Comparison of ENCODE assay signal across 12 mouse cellular contexts in genomic region chr5:132029638-132030037, GRCm38 (mm10).
DNase-seq lines count a peak whose midpoint lies in the region; ATAC-seq and TF ChIP-seq lines count a peak whose summit lies in the region.
"Had no signal": no experiment of that assay in that cellular context is flagged by ENCODE, and none has a peak within 500 bp of the region (broad histone marks: within the 10 kb centered on the region; RNA-seq: fewer than 3 reads in every experiment).

No protein-coding gene starts in this region.

- TF ChIP-seq CTCF in lung, embryonic 14.5 days (IDR thresholded peaks at IDR 0.05; ENCODE audit: low read depth) = no peak
- TF ChIP-seq CTCF in forebrain, postnatal 0 days (IDR thresholded peaks at IDR 0.05; ENCODE audit: low read depth) = no peak

- ATAC-seq in lung, embryonic 14.5 days (ENCODE audit: insufficient read depth) = no peak
- ATAC-seq in forebrain, postnatal 0 days = peak; percentile 62
- ATAC-seq: lung, postnatal 0 days had no signal

- no peaks in the 10 kb centered on the region for H3K36me3 ChIP-seq in lung, embryonic 14.5 days (ENCODE audit: insufficient read depth)
- no peaks in the 10 kb centered on the region for H3K36me3 ChIP-seq in forebrain, postnatal 0 days (ENCODE audit: insufficient read depth)
- H3K36me3 ChIP-seq: neural tube, embryonic 13.5 days had no signal

- DNase-seq in lung, embryonic 14.5 days = peak; percentile 10
- DNase-seq in lung, postnatal 10 days = no peak
- peak; percentile 90 for DNase-seq in forebrain, postnatal 0 days
- peak; percentile 85 to 87 for DNase-seq in layer of hippocampus, postnatal 36 days
- DNase-seq in right cerebral cortex, postnatal 25 days = peak; percentile 83
- no peak for DNase-seq in thymus, adult 18-20 months
- DNase-seq in gastrocnemius, postnatal 10 days = no peak
- no peak for DNase-seq in gastrocnemius, postnatal 25 days
- DNase-seq: gastrocnemius, postnatal 14 days; kidney, postnatal 4 days had no signal

- WGBS in lung, embryonic 14.5 days = 69% methylated on average over 11 of the region's 11 CpGs
- WGBS in forebrain, postnatal 0 days = 42% methylated on average over 11 of the region's 11 CpGs

- no peak overlapping the region for H3K4me2 ChIP-seq in lung, embryonic 14.5 days
- no peak overlapping the region for H3K4me2 ChIP-seq in forebrain, postnatal 0 days (ENCODE audit: low read depth)
- H3K4me2 ChIP-seq: neural tube, embryonic 13.5 days had no signal

- no peak overlapping the region for H3K9ac ChIP-seq in lung, embryonic 14.5 days
- no peak overlapping the region for H3K9ac ChIP-seq in forebrain, postnatal 0 days
- H3K9ac ChIP-seq: neural tube, embryonic 13.5 days had no signal

- H3K9me3 ChIP-seq in lung, embryonic 14.5 days (ENCODE audit: low read depth, low read length) = no peaks in the 10 kb centered on the region
- no peaks in the 10 kb centered on the region for H3K9me3 ChIP-seq in forebrain, postnatal 0 days (ENCODE audit: low read length)
- H3K9me3 ChIP-seq: neural tube, embryonic 13.5 days had no signal

- no peak overlapping the region for H3K4me3 ChIP-seq in lung, embryonic 14.5 days (ENCODE audit: low read depth, low read length)
- no peak overlapping the region for H3K4me3 ChIP-seq in forebrain, postnatal 0 days (ENCODE audit: low read depth, low read length)
- H3K4me3 ChIP-seq: neural tube, embryonic 13.5 days had no signal

- H3K4me1 ChIP-seq in lung, embryonic 14.5 days (ENCODE audit: insufficient read depth) = 0 out of 2 replicates have a peak, but pooled peaks cover 2% of the 10 kb centered on the region
- H3K4me1 ChIP-seq in forebrain, postnatal 0 days (ENCODE audit: insufficient read depth) = peaks cover 32% of the 10 kb centered on the region

- no peak overlapping the region for H3K27ac ChIP-seq in lung, embryonic 14.5 days (ENCODE audit: low read depth)
- 0 out of 2 replicates have a peak overlapping the region, but pooled peaks have one; percentile 17 for H3K27ac ChIP-seq in forebrain, postnatal 0 days (ENCODE audit: low read depth, low read length)
- H3K27ac ChIP-seq: neural tube, embryonic 13.5 days had no signal

- no peaks in the 10 kb centered on the region for H3K27me3 ChIP-seq in lung, embryonic 14.5 days (ENCODE audit: insufficient read depth, low read length)
- no peaks in the 10 kb centered on the region for H3K27me3 ChIP-seq in forebrain, postnatal 0 days (ENCODE audit: insufficient read depth, low read length)
- H3K27me3 ChIP-seq: neural tube, embryonic 13.5 days had no signal

Comparison
In these comparisons a context has a peak if more than half of its experiments do, and no peak if none do; other contexts are left out.
1. DNase-seq: peak in lung, embryonic 14.5 days (single experiment), forebrain, postnatal 0 days (single experiment), layer of hippocampus, postnatal 36 days (2 of 2) and right cerebral cortex, postnatal 25 days (single experiment); none in lung, postnatal 10 days (single experiment), thymus, adult 18-20 months (0 of 2), gastrocnemius, postnatal 10 days (single experiment) and gastrocnemius, postnatal 25 days (single experiment).